Mouse (Mus musculus) v-Abl transformed pro-B cells (cell line): ENCODE data around the gene Pak2.

Experiments
- in situ Hi-C, 2 experiments: fragments of 400-800 bp; cut with MboI; formaldehyde crosslinking; loops; one replicate each; pipeline ENCODE4 v1.15.1; 2025; ENCODE audit not compliant: unreplicated experiment in 2 of 2

Gene Pak2

GRCm38 (mm10) chr16:32078991-32079511 lies at the start of gene Pak2:
Gene Pak2, minus strand, starts transcription at chr16:32079342.
- in situ Hi-C loops, result no loop called here

GRCm38 (mm10) chr16:32127046-32127445 lies 47.9 kb upstream of the Pak2 start:
- in situ Hi-C loops, result loop anchor here in 1 of 2 experiments (5.0 kb wide), 1 partner anchor 75 kb away; no protein-coding TSS in a partner anchor

GRCm38 (mm10) chr16:32125364-32125763 lies 46.2 kb upstream of the Pak2 start:
- in situ Hi-C loops, result loop anchor here in 1 of 2 experiments (5.0 kb wide), 1 partner anchor 77 kb away; no protein-coding TSS in a partner anchor

- in situ Hi-C loops, result loop anchor here (5.0 to 25.0 kb wide), 2 partner anchors 78 to 338 kb away; no protein-coding TSS in a partner anchor
These were observed 45.5 kb upstream of the Pak2 start for GRCm38 (mm10) chr16:32124444-32125335.

- in situ Hi-C loops, result loop anchor here (25.0 kb wide), 1 partner anchor 338 kb away; no protein-coding TSS in a partner anchor
These were observed 44.9 kb upstream of the Pak2 start for GRCm38 (mm10) chr16:32124020-32124419.

GRCm38 (mm10) chr16:32120454-32120853 lies 41.3 kb upstream of the Pak2 start:
- in situ Hi-C loops, result loop anchor here (25.0 kb wide), 1 partner anchor 342 kb away; no protein-coding TSS in a partner anchor

GRCm38 (mm10) chr16:32116186-32116585 lies 37.0 kb upstream of the Pak2 start:
- in situ Hi-C loops, result loop anchor here (5.0 to 25.0 kb wide), 3 partner anchors 41 to 346 kb away; no protein-coding TSS in a partner anchor

GRCm38 (mm10) chr16:32115781-32116180 lies 36.6 kb upstream of the Pak2 start:
- in situ Hi-C loops, result loop anchor here (5.0 to 25.0 kb wide), 3 partner anchors 42 to 347 kb away; no protein-coding TSS in a partner anchor

GRCm38 (mm10) chr16:32114968-32115695 lies 36.0 kb upstream of the Pak2 start:
- in situ Hi-C loops, result loop anchor here (5.0 to 25.0 kb wide), 4 partner anchors 42 to 387 kb away; no protein-coding TSS in a partner anchor

GRCm38 (mm10) chr16:32114406-32114805 lies 35.3 kb upstream of the Pak2 start:
- in situ Hi-C loops, result loop anchor here (5.0 to 25.0 kb wide), 3 partner anchors 43 to 388 kb away; no protein-coding TSS in a partner anchor

GRCm38 (mm10) chr16:32113541-32114218 lies 34.5 kb upstream of the Pak2 start:
- in situ Hi-C loops, result loop anchor here (5.0 to 25.0 kb wide), 3 partner anchors 44 to 389 kb away; no protein-coding TSS in a partner anchor

- in situ Hi-C loops, result loop anchor here (5.0 to 25.0 kb wide), 3 partner anchors 46 to 391 kb away; no protein-coding TSS in a partner anchor
These were observed 32.0 kb upstream of the Pak2 start for GRCm38 (mm10) chr16:32110951-32111699.

- in situ Hi-C loops, result loop anchor here (5.0 to 25.0 kb wide), 2 partner anchors 161 to 354 kb away; partner anchors contain the start of genes 0610012G03Rik (in 1 of the 2) and Ncbp2 (in 1 of the 2)
These were observed 29.4 kb upstream of the Pak2 start for GRCm38 (mm10) chr16:32108578-32108977.

GRCm38 (mm10) chr16:32108170-32108569 lies 29.0 kb upstream of the Pak2 start:
- in situ Hi-C loops, result loop anchor here (5.0 to 25.0 kb wide), 2 partner anchors 161 to 354 kb away; partner anchors contain the start of genes 0610012G03Rik (in 1 of the 2) and Ncbp2 (in 1 of the 2)

GRCm38 (mm10) chr16:32107342-32108045 lies 28.4 kb upstream of the Pak2 start:
- in situ Hi-C loops, result loop anchor here (5.0 to 25.0 kb wide), 2 partner anchors 160 to 355 kb away; partner anchors contain the start of genes 0610012G03Rik (in 1 of the 2) and Ncbp2 (in 1 of the 2)

GRCm38 (mm10) chr16:32105698-32106097 lies 26.6 kb upstream of the Pak2 start:
- in situ Hi-C loops, result loop anchor here (5.0 to 25.0 kb wide), 2 partner anchors 158 to 357 kb away; partner anchors contain the start of genes 0610012G03Rik (in 1 of the 2) and Ncbp2 (in 1 of the 2)

- in situ Hi-C loops, result loop anchor here (5.0 to 25.0 kb wide), 2 partner anchors 155 to 360 kb away; partner anchors contain the start of genes 0610012G03Rik (in 1 of the 2) and Ncbp2 (in 1 of the 2)
These were observed 23.2 kb upstream of the Pak2 start for GRCm38 (mm10) chr16:32102295-32102694.
